Mouse (Mus musculus) granulocyte monocyte progenitor cell, adult 5-6 weeks (primary cell): ENCODE data around the gene Fbf1. TPM values are rescaled to one million over a fixed set of nuclear protein-coding genes. Genes with fewer than 3 reads are reported as not detected.
"Not testable (repeated sequence)": the region's sequence is repeated elsewhere in the genome, so short reads cannot be mapped to it uniquely, and the experiment has no call there.

Source experiments
- ATAC-seq: replicated peaks from 2 replicates; pipeline ENCODE4 v1.8.0; 2016; ENCODE audit warnings: mild to moderate bottlenecking, moderate TSS enrichment, inconsistent platforms; ENCODE audit not compliant: poor library complexity, severe bottlenecking
- total RNA-seq, 2 experiments: library from RNA; stranded (forward) in 1 of 2; stranded (reverse) in 1 of 2; fragments of 200-712, 200-1000 nt in 1 of 2; fragments of >200 nt in 1 of 2; fragmentation: Nextera tagmentation in 1 of 2; gene quantifications; 2 replicates each; pipeline ENCODE4 v1.2.3; 2014 to 2017

Fbf1 gene
- total RNA-seq, 2 experiments from 2014 or later, result 15.3 to 22.2 TPM

- ATAC-seq, result peak; percentile 64
Measured at GRCm38 (mm10) chr11:116093771-116094565, 74.0 kb downstream of the Fbf1 start.

- not testable (repeated sequence) for ATAC-seq
Measured at GRCm38 (mm10) chr11:116092959-116093358, 75.0 kb downstream of the Fbf1 start.

Other genes starting within 250 kb of the Fbf1 start
- 20.4 and 44.5 TPM in 2 replicates for gene Sap30bp, start 234.9 kb downstream of the Fbf1 start, total RNA-seq (2014; fragmentation: Nextera tagmentation)
- 145 and 211 TPM in 2 replicates for gene Sap30bp, start 234.9 kb downstream of the Fbf1 start, total RNA-seq (2017)
- 22.8 and 27.6 TPM in 2 replicates for gene Recql5, start 234.7 kb downstream of the Fbf1 start, total RNA-seq (2014; fragmentation: Nextera tagmentation)
- gene Recql5, start 234.7 kb downstream of the Fbf1 start, total RNA-seq (2017), result 18.9 and 19.3 TPM in 2 replicates
- not detected in 2 replicates for gene Itgb4, start 193.5 kb downstream of the Fbf1 start, total RNA-seq (2014; fragmentation: Nextera tagmentation)
- gene Itgb4, start 193.5 kb downstream of the Fbf1 start, total RNA-seq (2017), result not detected in 2 replicates
- gene Galk1, start 155.4 kb downstream of the Fbf1 start, total RNA-seq (2014; fragmentation: Nextera tagmentation), result 36.7 and 62.2 TPM in 2 replicates
- gene Galk1, start 155.4 kb downstream of the Fbf1 start, total RNA-seq (2017), result 41.3 and 52.3 TPM in 2 replicates
- gene H3f3b, start 140.2 kb downstream of the Fbf1 start, total RNA-seq (2014; fragmentation: Nextera tagmentation), result 447 and 460 TPM in 2 replicates
- 931 and 1,017 TPM in 2 replicates for gene H3f3b, start 140.2 kb downstream of the Fbf1 start, total RNA-seq (2017)
- gene Unk, start 137.8 kb downstream of the Fbf1 start, total RNA-seq (2014; fragmentation: Nextera tagmentation), result 25.4 and 40.0 TPM in 2 replicates
- gene Unk, start 137.8 kb downstream of the Fbf1 start, total RNA-seq (2017), result 15.2 and 19.9 TPM in 2 replicates
- 19.1 and 26.7 TPM in 2 replicates for gene Unc13d, start 90.2 kb downstream of the Fbf1 start, total RNA-seq (2014; fragmentation: Nextera tagmentation)
- gene Unc13d, start 90.2 kb downstream of the Fbf1 start, total RNA-seq (2017), result 18.2 and 21.1 TPM in 2 replicates
- gene Wbp2, start 81.2 kb downstream of the Fbf1 start, total RNA-seq (2014; fragmentation: Nextera tagmentation), result 83.3 and 96.6 TPM in 2 replicates
- gene Wbp2, start 81.2 kb downstream of the Fbf1 start, total RNA-seq (2017), result 13.6 and 17.3 TPM in 2 replicates
- 1.9 TPM in 1 of 2 replicates, not detected in the other for gene Trim47, start 41.0 kb downstream of the Fbf1 start, total RNA-seq (2014; fragmentation: Nextera tagmentation)
- 3.1 TPM in 1 of 2 replicates, not detected in the other for gene Trim47, start 41.0 kb downstream of the Fbf1 start, total RNA-seq (2017)
- gene Trim65, start 37.0 kb downstream of the Fbf1 start, total RNA-seq (2014; fragmentation: Nextera tagmentation), result 11.6 and 18.1 TPM in 2 replicates
- 3.7 and 7.0 TPM in 2 replicates for gene Trim65, start 37.0 kb downstream of the Fbf1 start, total RNA-seq (2017)
- gene Mrpl38, start 29.3 kb downstream of the Fbf1 start, total RNA-seq (2014; fragmentation: Nextera tagmentation), result 52.1 and 60.1 TPM in 2 replicates
- 22.8 and 29.6 TPM in 2 replicates for gene Mrpl38, start 29.3 kb downstream of the Fbf1 start, total RNA-seq (2017)
- gene Ten1, start 30.7 kb upstream of the Fbf1 start, total RNA-seq (2014; fragmentation: Nextera tagmentation), result 85.3 and 106 TPM in 2 replicates
- gene Ten1, start 30.7 kb upstream of the Fbf1 start, total RNA-seq (2017), result 28.5 and 31.9 TPM in 2 replicates
- gene Acox1, start 30.9 kb upstream of the Fbf1 start, total RNA-seq (2014; fragmentation: Nextera tagmentation), result 23.6 and 29.4 TPM in 2 replicates
- 15.0 and 16.0 TPM in 2 replicates for gene Acox1, start 30.9 kb upstream of the Fbf1 start, total RNA-seq (2017)
- gene Evpl, start 69.9 kb upstream of the Fbf1 start, total RNA-seq (2014; fragmentation: Nextera tagmentation), result 0.13 and 0.58 TPM in 2 replicates
- 1.5 and 1.7 TPM in 2 replicates for gene Evpl, start 69.9 kb upstream of the Fbf1 start, total RNA-seq (2017)
- 104 and 123 TPM in 2 replicates for gene Srp68, start 106.1 kb upstream of the Fbf1 start, total RNA-seq (2014; fragmentation: Nextera tagmentation)
- 75.2 and 75.7 TPM in 2 replicates for gene Srp68, start 106.1 kb upstream of the Fbf1 start, total RNA-seq (2017)
- gene Galr2, start 112.8 kb upstream of the Fbf1 start, total RNA-seq (2014; fragmentation: Nextera tagmentation), result not detected in 2 replicates
- 0.09 TPM in 1 of 2 replicates, not detected in the other for gene Galr2, start 112.8 kb upstream of the Fbf1 start, total RNA-seq (2017)
- 23.0 and 45.3 TPM in 2 replicates for gene Exoc7, start 139.1 kb upstream of the Fbf1 start, total RNA-seq (2014; fragmentation: Nextera tagmentation)
- gene Exoc7, start 139.1 kb upstream of the Fbf1 start, total RNA-seq (2017), result 30.1 and 36.6 TPM in 2 replicates
- gene Foxj1, start 167.2 kb upstream of the Fbf1 start, total RNA-seq (2014; fragmentation: Nextera tagmentation), result not detected in 2 replicates
- gene Foxj1, start 167.2 kb upstream of the Fbf1 start, total RNA-seq (2017), result not detected in 2 replicates
- gene Rnf157, start 244.9 kb upstream of the Fbf1 start, total RNA-seq (2014; fragmentation: Nextera tagmentation), result 13.9 and 19.5 TPM in 2 replicates
- gene Rnf157, start 244.9 kb upstream of the Fbf1 start, total RNA-seq (2017), result 5.9 and 7.5 TPM in 2 replicates